Mouse (Mus musculus) gastrocnemius, postnatal 4 days (tissue): ENCODE results near the gene Kcne3. TPM values are rescaled to one million over a fixed set of nuclear protein-coding genes. Genes with fewer than 3 reads are reported as not detected.
A peak's percentile ranks its signal among the peaks of the same experiment; 100 is the strongest.

Source experiments
- DNase-seq, 2 experiments: peaks; one replicate each; pipeline ENCODE4 v3.0.0; 2021 to 2022; ENCODE audit warnings: low spot score in 2 of 2, mixed read lengths in 2 of 2
- total RNA-seq, 2 experiments: library from RNA; stranded (reverse); gene quantifications; 2 replicates each; pipeline ENCODE4 v1.2.3; 2021

The Kcne3 gene
- total RNA-seq, 2 experiments from 2014 or later = 1.1 to 1.6 TPM

DNA sequence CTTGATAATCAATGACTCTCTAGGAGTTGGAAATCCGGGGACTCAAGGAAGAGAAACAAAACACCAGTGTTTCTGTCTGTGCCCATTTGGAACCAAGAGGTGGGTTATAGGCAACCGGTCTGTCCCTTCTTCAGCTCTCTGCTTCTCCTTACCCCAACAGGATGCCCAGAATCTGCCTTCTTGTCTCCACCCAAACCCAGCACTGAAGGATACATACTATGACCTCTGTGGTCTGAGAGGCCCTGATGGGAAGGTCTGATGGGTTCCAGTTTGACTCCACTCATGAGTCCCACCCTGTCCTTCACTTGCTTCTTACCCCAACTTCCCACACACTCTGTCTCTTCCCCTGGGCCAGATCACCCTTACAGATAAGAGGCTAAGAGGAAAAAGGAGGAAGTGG lies 4.9 kb downstream of the Kcne3 start:
- no peak for DNase-seq

DNA sequence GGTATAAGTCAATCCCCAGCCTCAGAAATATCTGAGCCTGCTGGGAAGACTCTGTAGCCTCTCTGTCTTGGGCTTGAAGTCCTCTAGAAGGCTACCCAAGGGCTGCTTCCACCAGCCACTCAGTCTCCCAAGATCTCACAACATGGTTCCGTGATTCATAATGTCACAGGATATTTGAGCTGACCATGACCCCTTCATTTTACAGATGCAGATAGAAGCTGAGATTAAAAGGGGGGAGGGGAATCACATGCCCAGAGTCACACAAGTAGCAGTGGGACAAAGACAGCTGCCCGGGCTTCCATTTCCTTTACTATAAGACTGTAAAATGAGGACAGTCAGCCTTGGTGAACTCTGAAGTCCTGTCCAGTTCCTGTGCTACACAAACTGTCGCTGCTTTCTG lies 5.3 kb downstream of the Kcne3 start:
- DNase-seq = no peak

DNA sequence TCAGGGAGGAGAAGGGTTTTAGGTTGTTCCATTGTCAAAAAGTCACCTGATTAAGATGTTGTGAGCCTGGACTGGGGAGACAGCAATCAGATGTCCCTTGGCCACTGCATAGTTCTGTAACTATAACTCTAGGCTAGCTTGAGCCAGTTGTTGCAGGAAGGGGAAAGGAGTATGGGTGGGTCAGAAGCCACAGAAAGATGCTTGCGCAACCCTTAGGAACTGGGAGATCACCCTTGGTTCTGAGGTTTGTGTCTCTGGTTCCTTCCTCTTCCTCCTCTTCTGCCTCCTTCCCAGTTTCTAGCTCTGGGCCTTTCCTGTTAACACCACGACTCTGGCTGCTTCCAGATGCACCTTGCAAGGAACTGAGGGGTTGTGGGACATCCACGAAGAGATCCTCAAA lies 6.1 kb downstream of the Kcne3 start:
- no peak for DNase-seq

DNA sequence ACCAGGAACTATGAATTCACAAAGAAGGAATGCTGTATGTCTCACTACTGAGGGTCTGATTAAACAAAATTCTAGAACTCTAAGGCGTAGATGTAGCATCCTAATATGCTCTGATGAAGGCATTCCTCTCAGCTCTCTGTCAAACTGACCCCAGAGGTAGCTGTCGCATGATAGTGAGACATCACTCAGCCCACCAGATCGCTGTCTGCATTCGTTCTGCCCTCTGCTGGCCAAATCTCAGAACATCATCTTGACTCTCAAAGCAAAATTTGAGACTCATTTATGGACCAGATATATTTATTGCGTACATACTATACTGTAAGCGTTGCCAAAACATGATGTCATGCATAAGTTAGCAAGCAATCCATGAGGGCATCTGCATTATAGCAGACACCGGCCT lies 11.3 kb downstream of the Kcne3 start:
- peak; percentile 23 to 50 for DNase-seq

DNA sequence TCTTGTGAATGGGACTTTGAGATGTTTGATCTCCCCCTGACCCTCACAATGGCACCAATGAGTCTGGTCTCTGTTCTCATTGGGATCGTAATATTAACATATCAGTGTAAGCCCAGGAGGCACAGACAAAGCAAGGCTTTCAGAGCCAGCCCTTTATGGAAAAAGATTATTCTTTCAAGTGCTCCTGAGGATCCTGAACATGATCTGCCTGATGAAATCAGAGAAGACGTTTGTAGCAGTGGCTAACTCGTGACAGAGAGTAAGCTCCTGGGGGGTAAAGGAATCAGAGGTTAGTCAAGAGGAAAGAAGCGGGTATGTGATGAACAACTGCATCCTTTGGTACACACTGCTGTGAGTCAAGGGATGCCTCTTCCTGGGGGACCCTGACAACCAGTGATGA lies 13.9 kb downstream of the Kcne3 start:
- DNase-seq = no peak

DNA sequence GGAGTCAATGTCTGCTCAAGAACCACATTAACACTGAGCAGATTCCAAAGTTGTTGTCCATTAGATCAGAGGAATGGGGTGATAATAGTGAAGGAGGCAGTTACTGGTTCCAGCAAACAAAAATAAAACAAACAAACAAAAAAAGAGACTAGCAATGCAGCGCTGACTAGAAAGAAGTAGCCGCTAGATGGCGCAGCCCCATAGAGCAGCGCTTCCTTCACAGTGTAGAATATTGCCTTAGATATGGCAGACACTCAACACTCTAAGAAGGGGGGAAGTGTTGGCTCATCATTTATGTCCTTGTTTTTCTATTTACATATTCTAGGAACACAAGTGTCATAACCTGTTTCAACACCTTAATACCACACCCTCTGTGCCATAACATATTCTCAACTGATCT lies 14.5 kb downstream of the Kcne3 start:
- peak; percentile 33 to 71 for DNase-seq

DNA sequence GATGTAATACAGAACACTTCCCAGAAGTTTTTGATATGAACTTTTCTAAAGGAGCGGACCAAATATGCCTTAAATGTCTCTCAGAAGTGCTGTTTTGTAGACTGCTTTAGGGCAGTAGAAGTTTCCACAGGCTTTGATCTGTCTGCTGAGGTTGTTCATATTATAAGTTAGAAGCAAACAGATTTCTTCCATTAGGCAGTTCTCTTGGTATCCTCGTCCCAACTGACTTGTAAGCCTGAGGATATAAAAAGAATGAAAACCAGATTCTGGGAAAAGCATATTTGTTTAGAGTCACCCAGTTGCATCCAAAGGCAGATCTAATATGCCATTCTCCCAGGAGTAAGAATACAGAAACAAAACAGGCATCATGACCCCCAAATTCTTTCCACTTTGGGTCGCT lies 24.9 kb downstream of the Kcne3 start:
- no peak for DNase-seq

DNA sequence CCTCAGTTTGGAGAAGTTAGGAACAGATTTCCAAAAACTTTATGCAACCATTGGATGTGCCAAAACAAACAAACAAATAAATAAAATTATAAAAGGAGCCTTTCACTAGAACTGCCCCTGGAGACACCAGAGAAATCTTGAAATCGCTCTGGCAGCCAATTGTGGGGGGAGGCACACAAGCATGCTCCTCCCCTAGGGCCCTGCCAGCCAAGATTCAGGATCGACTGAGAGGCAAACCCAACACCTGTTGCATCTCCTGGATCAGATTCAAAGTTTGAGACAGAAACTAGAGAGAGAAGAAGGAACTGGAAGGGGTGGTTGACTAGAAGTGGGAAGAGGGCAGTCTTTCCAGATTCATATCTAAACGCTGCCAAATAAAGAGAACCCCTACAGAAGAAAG lies 27.3 kb downstream of the Kcne3 start:
- peak in 1 of 2 experiments; percentile 16 for DNase-seq

DNA sequence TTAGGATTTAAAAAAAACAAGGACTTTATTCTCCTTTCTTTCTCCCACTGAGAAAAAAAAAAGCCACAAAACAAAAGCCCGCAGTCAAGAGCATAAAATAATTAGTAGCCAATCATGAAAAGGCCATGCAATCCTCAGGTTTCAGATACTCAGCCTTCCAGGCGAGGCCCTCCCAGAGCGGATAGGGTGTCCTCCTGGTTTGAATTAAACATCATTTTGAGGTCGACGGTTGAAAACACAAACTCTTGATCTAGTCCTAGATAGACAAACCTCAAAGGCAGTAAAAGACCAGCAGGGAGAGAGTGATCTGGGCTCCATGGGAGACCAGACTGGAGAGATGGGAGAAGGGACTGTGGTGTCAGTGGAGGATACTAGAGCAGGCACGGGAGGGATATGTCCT lies 28.6 kb downstream of the Kcne3 start:
- no peak for DNase-seq

DNA sequence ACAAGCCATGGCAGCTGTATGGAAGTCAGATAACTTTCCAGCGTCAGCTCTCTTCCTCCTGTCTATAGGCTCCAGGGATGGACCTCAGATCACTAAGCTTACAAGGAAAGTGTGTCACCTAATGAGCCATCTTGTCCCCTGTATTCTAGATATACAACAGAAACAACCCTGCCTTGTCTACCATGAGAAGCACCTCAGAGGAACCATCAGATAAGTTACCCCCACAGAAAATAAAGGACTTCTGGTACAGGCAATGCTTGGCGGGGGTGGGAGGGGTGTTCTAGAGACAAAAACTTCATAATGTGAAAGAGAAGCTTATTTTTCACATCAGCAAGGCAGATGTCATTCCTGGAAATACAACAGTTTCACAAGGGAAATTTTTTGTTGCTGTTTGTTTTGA lies 29.8 kb downstream of the Kcne3 start:
- no peak for DNase-seq

DNA sequence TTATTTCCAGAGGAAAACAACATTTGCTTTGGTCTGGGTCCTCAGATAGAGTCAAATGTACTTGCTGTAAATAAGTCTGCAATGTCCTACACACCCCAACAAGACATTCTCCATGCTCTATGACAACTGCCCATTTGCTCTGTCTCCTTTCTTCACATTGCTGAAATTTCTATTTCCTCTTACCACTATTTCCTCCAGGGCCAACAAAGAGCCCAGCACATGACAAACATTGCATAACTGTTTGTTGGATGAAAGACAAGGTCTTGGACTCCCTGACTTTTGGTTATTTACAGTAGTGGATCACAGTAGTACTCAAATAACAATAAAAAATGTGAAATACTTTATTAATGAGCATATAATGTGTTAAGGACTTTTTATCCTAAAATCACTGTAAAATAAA lies 31.6 kb downstream of the Kcne3 start:
- DNase-seq = no peak

DNA sequence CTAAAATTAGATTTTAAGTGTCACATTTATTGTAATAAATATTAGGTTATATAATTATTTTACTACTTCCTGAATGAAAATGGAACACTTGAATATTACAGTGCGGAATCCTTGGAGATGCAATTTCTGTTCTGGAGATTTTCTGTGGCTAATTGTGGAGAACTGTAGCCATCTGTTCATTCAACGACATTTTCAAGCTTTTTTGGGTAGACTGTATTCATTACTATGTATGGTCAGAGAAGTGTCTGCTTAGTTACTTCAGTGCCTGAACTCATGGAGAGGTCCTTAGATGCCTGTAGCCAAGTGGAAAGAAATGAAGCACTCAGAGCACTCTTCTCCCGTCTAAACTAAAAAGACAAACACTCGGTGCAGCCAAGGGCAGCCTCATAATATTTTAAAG lies 38.0 kb downstream of the Kcne3 start:
- DNase-seq = no peak

DNA sequence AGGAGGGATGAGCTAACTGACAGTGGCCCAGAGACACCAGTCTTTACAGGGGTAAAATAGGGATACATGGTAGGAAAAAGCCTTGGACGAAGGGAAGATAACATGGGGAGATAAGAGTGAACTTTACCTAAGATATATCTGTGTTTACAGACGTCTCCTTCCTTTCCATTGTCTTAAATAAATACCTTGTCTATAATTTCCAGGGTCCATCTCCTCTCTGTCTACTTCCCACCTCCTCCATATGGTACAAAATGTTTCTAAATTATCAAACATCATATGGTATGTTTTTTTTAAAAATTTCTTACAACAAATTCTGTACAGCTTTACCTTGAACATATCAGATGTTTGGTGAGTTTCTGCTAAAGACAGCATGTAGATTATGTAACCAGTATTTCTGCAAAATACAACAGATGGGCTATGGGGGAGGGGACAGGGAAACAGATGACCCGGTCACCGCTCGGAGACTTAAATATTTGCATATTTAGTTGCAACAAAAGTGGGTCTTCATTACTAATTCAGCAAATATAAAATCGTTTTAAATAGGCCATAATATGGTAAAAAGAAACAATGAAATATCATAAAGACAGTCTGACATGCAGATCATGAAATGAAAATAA lies 38.9 kb downstream of the Kcne3 start:
- DNase-seq = no peak

DNA sequence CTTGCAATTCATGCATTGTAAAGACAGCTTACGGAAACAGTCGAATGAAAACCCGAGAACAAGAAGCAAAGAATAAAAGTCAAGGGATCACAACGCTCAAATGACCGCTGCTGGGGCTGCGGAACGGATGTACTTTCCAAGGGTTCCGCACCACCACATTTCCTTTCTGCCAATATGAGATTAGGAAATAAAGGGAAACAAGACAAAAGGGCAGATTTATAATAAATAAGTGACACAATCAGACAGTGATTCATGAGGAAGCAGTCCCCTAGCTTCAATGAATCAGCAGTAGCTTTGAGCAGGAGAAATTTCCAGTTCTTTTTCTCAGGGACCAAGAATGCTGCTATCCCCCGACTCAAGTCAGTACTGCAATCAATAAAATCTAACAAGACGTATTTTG lies 39.7 kb downstream of the Kcne3 start:
- DNase-seq = no peak

DNA sequence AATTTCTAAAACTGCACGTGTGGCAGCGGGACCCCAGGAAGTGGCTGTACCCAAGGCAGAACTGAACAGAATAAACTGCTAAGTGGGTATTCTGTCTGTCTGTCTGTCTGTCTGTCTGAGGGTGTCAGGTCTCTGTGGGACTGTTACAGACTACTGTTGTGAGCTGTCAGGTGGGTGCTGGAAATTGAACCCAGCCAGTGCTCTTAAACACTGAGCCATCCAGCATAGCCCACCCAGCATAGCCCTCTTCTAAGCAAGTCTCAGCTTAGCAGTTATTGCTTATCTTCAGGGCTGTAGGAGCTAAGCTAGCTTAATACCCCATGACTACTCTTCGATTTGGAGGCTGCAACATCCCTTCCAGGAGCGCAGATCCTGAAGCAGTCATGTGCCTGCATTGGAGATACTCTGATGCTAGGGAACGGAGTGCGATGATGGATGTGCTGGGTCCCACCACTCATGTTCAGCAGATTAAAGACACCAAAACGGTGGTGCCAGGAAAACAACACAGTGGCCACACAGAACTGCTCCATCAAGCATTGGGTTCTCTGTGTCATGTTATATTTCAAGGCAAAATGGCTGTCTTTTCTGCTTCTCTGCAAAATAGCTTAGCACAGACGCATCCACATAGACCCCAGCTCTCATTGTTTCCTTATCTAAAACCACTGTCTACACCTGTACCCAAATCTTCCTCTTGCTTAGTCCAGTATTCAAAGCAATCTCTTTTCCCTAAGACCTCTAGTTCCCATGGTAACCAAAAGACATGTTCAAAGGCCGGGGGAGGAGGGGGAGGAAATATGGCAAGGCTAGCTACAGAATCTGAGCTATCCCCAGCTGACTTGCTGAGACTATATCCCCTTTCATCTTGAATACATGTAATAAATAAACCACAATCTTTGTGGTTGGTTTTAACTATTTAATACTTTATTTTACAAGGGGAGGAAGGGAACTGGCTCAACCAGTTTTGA lies 40.6 kb downstream of the Kcne3 start:
- no peak for DNase-seq

DNA sequence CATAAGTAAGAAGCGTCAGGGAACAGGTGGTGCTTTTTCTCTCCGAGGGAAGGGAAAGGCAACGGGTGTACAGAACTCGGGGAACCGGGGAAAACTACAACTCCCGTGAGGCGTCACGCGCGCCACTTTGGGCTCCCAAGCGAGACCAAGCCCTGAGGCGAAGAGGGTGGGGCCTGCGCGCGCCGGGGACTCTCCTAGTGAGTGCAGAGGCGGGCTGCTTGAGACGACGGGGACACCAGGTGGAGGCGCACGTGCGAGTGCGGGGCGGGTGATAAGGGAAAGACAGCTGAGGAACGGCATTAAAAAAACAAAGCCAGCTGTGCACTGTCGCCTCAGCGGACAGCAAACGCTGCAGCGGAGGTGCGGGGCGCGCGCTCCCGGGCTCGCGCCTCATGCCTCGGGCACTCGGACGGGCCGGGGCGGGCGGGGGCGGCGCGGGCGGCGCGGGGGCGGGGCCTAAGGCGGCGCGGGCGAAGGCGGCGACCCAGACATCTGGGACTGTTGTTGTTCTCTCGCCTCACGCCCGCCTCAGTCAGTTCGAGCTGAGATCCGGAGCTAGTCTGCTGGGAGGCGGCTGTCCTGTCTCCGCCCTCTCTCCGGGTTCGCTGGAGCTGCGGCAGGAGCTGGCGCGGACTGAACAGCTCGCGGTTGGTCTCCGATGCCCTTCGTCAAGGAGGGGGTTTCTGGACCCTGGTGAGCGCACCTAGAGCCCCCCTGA lies 51.0 kb downstream of the Kcne3 start, which contains the start of gene Pgm2l1:
Gene Pgm2l1 (plus strand): TSS at position 237 of the 718 bp plus-strand sequence.
- DNase-seq = peak; percentile 87 to 95

DNA sequence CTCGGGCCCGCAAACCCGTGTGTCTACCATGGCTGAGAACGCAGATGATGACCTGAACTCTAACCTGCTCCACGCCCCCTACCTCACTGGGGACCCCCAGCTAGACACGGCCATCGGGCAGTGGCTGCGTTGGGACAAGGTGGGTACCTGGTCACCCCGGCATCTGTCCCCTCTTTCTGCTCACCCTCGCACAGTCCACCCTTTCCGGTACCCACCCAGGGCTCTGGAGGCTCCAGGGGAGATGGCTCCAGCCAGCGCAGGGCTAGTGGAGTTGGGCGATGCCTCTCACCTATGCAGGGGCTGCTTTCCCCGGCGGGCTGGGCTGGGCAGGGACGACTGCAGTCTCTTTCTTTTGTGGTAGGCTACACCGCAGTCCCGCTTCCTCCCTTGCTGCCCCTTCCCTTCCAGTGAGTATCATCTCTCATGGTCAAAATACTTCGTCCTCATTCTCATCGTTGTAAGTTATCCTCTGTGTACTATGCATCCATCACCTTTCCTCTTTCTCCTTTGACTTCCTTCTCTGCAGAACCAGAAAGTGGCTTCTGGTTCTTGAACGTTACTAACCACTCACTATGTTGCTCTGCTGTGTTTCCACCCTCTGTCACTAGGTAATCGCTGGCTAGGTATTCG lies 51.7 kb downstream of the Kcne3 start:
- peak; percentile 19 to 25 for DNase-seq

DNA sequence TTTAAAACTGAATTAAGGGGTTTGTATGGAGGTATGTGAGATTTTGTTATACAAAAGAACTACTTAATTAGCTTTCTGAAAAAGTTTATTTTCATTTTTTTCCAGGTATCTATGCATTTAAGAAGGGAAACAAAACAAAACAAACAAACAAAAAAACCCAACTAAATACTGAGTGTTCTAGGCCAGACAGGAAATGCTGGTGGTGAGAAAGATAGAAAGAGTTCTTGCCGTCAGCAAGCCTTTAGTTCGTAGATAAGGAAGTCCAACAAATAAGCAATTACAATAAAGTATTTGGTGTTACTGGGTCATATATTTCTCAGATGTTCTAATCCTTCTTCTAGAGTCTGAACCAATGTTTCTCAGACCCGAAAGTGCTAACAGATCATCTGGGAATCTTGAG lies 52.7 kb downstream of the Kcne3 start:
- no peak for DNase-seq

DNA sequence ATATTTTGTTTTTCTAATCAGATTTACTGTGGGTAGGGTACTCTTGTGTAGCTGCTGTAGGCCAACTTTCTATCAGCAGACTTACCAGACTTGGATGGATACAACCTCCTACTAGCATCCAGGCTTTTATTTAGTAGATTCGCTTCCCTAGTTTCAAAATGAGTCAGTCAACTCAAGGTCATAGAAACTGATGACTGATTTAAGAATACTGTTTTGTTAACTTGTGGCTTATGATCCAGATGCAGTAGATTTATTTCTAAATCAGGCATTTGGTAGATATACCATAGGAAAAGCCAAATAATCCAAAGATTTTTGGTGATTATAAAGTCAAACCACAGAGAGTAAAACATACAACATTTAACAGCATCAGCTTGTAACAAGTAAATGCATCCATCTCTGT lies 54.3 kb downstream of the Kcne3 start:
- no peak for DNase-seq

DNA sequence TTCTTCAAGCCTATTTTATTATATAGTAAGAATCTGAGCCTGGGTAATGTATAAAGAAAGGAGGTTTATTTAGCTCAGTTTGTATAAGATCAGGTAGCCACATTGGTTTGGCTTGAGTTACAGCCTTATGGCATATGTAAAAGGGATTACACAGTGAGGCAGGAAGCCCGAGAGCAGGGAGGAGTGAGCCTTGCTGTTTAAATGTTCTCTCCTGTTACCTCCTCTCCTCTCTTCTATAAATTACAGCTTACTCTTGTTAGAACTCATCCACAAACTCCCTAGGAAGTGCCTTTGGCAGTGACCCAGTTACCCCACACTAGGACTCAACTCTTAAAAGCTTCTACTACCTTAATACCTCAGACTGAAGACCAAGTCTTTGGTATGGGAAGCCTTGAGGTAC lies 55.4 kb downstream of the Kcne3 start:
- no peak for DNase-seq

DNA sequence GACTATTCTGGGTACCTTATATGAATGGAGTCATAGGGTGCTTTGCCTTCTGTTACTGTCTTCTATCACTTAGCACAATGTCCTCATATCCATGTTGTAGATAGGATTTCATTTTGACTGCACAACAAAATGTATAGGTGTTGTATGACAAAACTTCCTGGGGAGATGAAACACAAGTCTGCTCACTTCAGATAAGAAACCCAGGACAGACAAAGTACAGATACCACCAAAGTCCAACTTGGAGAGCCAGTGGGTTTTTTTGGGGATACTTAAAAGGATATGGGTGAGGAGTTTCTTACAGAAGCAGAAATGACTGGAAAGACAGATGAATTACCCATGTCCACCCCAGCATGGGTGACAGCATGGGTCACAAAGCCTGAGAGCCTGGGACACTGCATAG lies 57.4 kb downstream of the Kcne3 start:
- no peak for DNase-seq
